Comparison of ENCODE assay signal across 8 mouse cellular contexts in the genomic region with DNA sequence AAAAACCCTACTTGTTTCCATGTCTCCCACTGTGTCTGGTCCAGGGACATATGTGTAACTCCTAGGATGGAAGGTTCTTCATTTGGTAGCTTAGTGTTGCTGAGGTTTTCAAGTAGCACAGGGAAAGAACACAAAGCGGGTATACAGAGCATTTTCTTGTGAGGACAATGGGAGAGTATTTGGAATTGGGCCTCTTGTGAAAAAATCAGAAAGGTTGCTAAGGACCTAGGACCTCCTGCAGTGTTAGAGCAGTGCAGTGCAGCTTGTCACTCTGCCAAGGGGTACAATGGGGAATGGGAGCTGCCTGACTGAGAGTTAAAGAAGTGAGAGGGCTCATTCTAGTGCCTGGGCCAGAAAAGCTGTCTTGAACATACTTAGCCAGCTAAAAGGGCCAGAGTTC.
DNase-seq lines count a peak whose midpoint lies in the region; ATAC-seq lines count a peak whose summit lies in the region.

No protein-coding gene starts in this region.

- no peak overlapping the region for H3K9ac ChIP-seq in forebrain, embryonic 15.5 days (replicated peaks)
- no peak overlapping the region for H3K9ac ChIP-seq in midbrain, embryonic 16.5 days (ENCODE audit: low read depth, low read length)

- H3K9me3 ChIP-seq in forebrain, embryonic 15.5 days = 0 out of 2 replicates have a peak, but pooled peaks cover 1% of the 10 kb centered on the region
- H3K9me3 ChIP-seq in midbrain, embryonic 16.5 days (replicated peaks; ENCODE audit: control insufficient read depth, low read length, poor library complexity, severe bottlenecking) = peaks cover under 1% of the 10 kb centered on the region; the same call in 1 of the 2 replicates

- no peak overlapping the region for H3K4me2 ChIP-seq in forebrain, embryonic 15.5 days (replicated peaks)
- no peak overlapping the region for H3K4me2 ChIP-seq in midbrain, embryonic 16.5 days (ENCODE audit: low read length)

- no peaks in the 10 kb centered on the region for H3K36me3 ChIP-seq in forebrain, embryonic 15.5 days
- no peaks in the 10 kb centered on the region for H3K36me3 ChIP-seq in midbrain, embryonic 16.5 days (ENCODE audit: control insufficient read depth, insufficient read depth, low read length)

- H3K27ac ChIP-seq in forebrain, embryonic 15.5 days (replicated peaks) = peak overlapping the region; percentile 72
- peak overlapping the region; percentile 29; the same call in 1 of the 2 replicates for H3K27ac ChIP-seq in midbrain, embryonic 16.5 days (ENCODE audit: low read length)

- peaks cover 15% of the 10 kb centered on the region for H3K4me1 ChIP-seq in forebrain, embryonic 15.5 days
- no peaks in the 10 kb centered on the region for H3K4me1 ChIP-seq in midbrain, embryonic 16.5 days (ENCODE audit: control insufficient read depth, insufficient read depth, low read length)

- 21% methylated on average over 1 of the region's 1 CpGs for WGBS in forebrain, embryonic 15.5 days
- 23% methylated on average over 1 of the region's 1 CpGs for WGBS in midbrain, embryonic 16.5 days

- H3K27me3 ChIP-seq in forebrain, embryonic 15.5 days = no peaks in the 10 kb centered on the region
- H3K27me3 ChIP-seq in midbrain, embryonic 16.5 days (ENCODE audit: control insufficient read depth, insufficient read depth, low read depth, low read length) = no peaks in the 10 kb centered on the region

- no peak overlapping the region for H3K4me3 ChIP-seq in forebrain, embryonic 15.5 days
- H3K4me3 ChIP-seq in midbrain, embryonic 16.5 days (ENCODE audit: low read depth, low read length) = no peak overlapping the region

- ATAC-seq in forebrain, embryonic 15.5 days (replicated peaks) = peak; percentile 93
- peak; percentile 84; the same call in 1 of the 2 replicates for ATAC-seq in midbrain, embryonic 16.5 days
- no peak for ATAC-seq in CD4-positive, CD25-positive, alpha-beta regulatory T cell, adult 4 months
- no peak for ATAC-seq in granulocyte monocyte progenitor cell, adult 5-6 weeks (replicated peaks; ENCODE audit: poor library complexity, severe bottlenecking)

- peak; percentile 21 for DNase-seq in layer of hippocampus, adult 11-12 months (ENCODE audit: low spot score)
- no peak for DNase-seq in layer of hippocampus, adult 18-20 months (ENCODE audit: low spot score in 2 of 2)
- peak; percentile 89 for DNase-seq in adipocyte (ENCODE audit: low spot score)
- DNase-seq in thymus, postnatal 25 days = no peak

Comparison
In these comparisons a context has a peak if more than half of its experiments do, and no peak if none do; other contexts are left out.
1. DNase-seq: peak in layer of hippocampus, adult 11-12 months (single experiment) and adipocyte (single experiment); none in layer of hippocampus, adult 18-20 months (0 of 2) and thymus, postnatal 25 days (single experiment).
2. ATAC-seq: peak in forebrain, embryonic 15.5 days (single experiment) and midbrain, embryonic 16.5 days (single experiment); none in CD4-positive, CD25-positive, alpha-beta regulatory T cell, adult 4 months (single experiment) and granulocyte monocyte progenitor cell, adult 5-6 weeks (single experiment).